ENCODE assay signal across 8 mouse cellular contexts in the genomic region with DNA sequence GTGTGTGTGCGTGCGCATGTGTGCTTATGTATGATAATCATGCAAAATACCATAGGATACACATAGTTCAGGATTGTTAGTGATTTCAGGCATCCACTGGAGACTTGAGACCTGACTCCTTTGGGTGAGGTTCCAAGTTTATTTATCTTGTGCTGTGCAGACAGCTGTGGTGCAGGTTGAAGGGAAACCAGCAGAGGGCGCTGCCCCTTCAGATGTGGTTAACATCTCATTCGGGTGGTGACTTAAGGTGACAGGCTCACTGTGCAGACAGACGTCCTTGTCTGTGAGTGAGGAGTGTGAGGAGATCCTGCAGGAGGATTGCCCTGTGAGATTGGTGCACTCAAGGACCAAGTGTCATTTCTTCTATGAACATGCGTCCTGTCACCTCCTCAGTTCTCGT.
DNase-seq lines count a peak whose midpoint lies in the region; ATAC-seq and TF ChIP-seq lines count a peak whose summit lies in the region.
"Not testable (repeated sequence)": the region's sequence is repeated elsewhere in the genome, so short reads cannot be mapped to it uniquely, and the experiment has no call there.

No protein-coding gene starts in this region.

- not testable (repeated sequence) for H3K4me2 ChIP-seq in kidney, postnatal 0 days (ENCODE audit: low read length); liver, postnatal 0 days (ENCODE audit: low read depth, low read length); neural tube, embryonic 11.5 days (ENCODE audit: low read depth)

- H3K9me3 ChIP-seq in forebrain, embryonic 10.5 days; kidney, postnatal 0 days (replicated peaks; ENCODE audit: low read length); liver, postnatal 0 days (ENCODE audit: low read length); neural tube, embryonic 11.5 days (ENCODE audit: control insufficient read depth, low read length): not testable (repeated sequence)

- not testable (repeated sequence) for H3K27me3 ChIP-seq in forebrain, embryonic 10.5 days (ENCODE audit: poor library complexity, severe bottlenecking); kidney, postnatal 0 days (ENCODE audit: insufficient read depth, low read length); liver, postnatal 0 days (ENCODE audit: insufficient read depth, low read length); neural tube, embryonic 11.5 days (ENCODE audit: control insufficient read depth, insufficient read depth, low read length)

- 63% methylated on average over 7 of the region's 7 CpGs for WGBS in forebrain, embryonic 10.5 days
- WGBS in kidney, postnatal 0 days = 55% methylated on average over 7 of the region's 7 CpGs
- WGBS in liver, postnatal 0 days (ENCODE audit: insufficient replicate concordance) = 61% methylated on average over 7 of the region's 7 CpGs
- 54% methylated on average over 7 of the region's 7 CpGs for WGBS in neural tube, embryonic 11.5 days

- H3K4me3 ChIP-seq in forebrain, embryonic 10.5 days; kidney, postnatal 0 days (replicated peaks; ENCODE audit: low read depth, low read length); liver, postnatal 0 days (ENCODE audit: low read depth, low read length); neural tube, embryonic 11.5 days (ENCODE audit: low read depth, low read length): not testable (repeated sequence)

- not testable (repeated sequence) for H3K36me3 ChIP-seq in forebrain, embryonic 10.5 days (replicated peaks); kidney, postnatal 0 days (ENCODE audit: insufficient read depth, low read length); liver, postnatal 0 days (replicated peaks; ENCODE audit: insufficient read depth, low read length); neural tube, embryonic 11.5 days (ENCODE audit: control insufficient read depth, insufficient read depth, low read length)

- H3K27ac ChIP-seq in forebrain, embryonic 10.5 days; kidney, postnatal 0 days; liver, postnatal 0 days (ENCODE audit: low read depth); neural tube, embryonic 11.5 days (ENCODE audit: low read depth, low read length): not testable (repeated sequence)

- TF ChIP-seq CTCF in kidney, postnatal 0 days (IDR thresholded peaks at IDR 0.05; ENCODE audit: low read depth) = peak; percentile 37; the same call in 1 of the 2 replicates
- peak; percentile 52 for TF ChIP-seq CTCF in liver, postnatal 0 days (IDR thresholded peaks at IDR 0.05; ENCODE audit: low read depth)

- H3K9ac ChIP-seq in kidney, postnatal 0 days (ENCODE audit: low read depth, low read length); liver, postnatal 0 days (replicated peaks); neural tube, embryonic 11.5 days (ENCODE audit: low read length): not testable (repeated sequence)

- DNase-seq in A20 (ENCODE audit: low read depth, low spot score) = peak; percentile 50
- DNase-seq in ES-CJ7 (ENCODE audit: low read depth, low spot score) = peak; percentile 62
- peak; percentile 20 for DNase-seq in adrenal gland, postnatal 14 days
- DNase-seq in forebrain, embryonic 10.5 days (ENCODE audit: extremely low spot score, low spot score) = peak; percentile 14
- DNase-seq in kidney, postnatal 0 days (ENCODE audit: low spot score) = not testable (repeated sequence)
- DNase-seq in liver, postnatal 0 days = peak; percentile 20
- DNase-seq in neural tube, embryonic 11.5 days (ENCODE audit: low spot score) = peak; percentile 12
- peak; percentile 81 for DNase-seq in thymus, postnatal 0 days (ENCODE audit: low spot score)

- TF ChIP-seq EP300 in liver, postnatal 0 days (IDR thresholded peaks at IDR 0.05; ENCODE audit: low read depth) = not testable (repeated sequence)

- not testable (repeated sequence) for H3K4me1 ChIP-seq in forebrain, embryonic 10.5 days; kidney, postnatal 0 days (replicated peaks; ENCODE audit: insufficient read depth, low read length); liver, postnatal 0 days (ENCODE audit: insufficient read depth); neural tube, embryonic 11.5 days (ENCODE audit: control insufficient read depth, insufficient read depth, low read length)

- not testable (repeated sequence) for ATAC-seq in kidney, postnatal 0 days (replicated peaks; ENCODE audit: low FRiP score, low read depth); liver, postnatal 0 days; neural tube, embryonic 11.5 days (ENCODE audit: insufficient read depth, low FRiP score, low TSS enrichment)
